Mouse (Mus musculus): ENCODE measurements around the gene Trpm1.

DNA sequence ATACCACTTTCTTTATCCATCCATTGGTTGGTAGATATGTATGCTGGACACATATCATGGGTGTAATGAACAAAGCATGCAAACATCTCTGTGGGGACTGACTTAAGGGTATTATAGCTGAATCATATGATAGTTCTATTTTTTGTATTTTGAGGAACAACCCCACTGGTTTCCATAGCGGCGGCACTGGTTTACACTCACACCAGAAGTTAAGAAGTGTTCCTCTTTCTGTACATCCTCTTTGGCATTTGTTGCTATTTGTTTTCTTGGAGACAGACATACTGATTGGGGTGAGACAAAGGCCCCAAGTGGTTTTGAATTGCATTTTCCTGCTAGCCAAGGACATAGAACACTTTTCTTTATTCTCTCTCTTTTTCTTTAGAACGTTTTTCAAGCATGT lies 125.9 kb downstream of the Trpm1 start:
- TF ChIP-seq POLR2A (IDR thresholded peaks at IDR 0.05; ENCODE audit: borderline replicate concordance, control insufficient read depth, low read depth, low read length) (no peak), CTCF (IDR thresholded peaks at IDR 0.05; ENCODE audit: control insufficient read depth, insufficient read depth, low read length) (no peak)

Measured in bone marrow, adult 2 months (tissue).